Mouse (Mus musculus) ovary, adult 10 weeks (tissue): ENCODE results near the gene Spire2. TPM values are rescaled to one million over a fixed set of nuclear protein-coding genes. Genes with fewer than 3 reads are reported as not detected.

Source experiments
- polyA plus RNA-seq: library from polyadenylated mRNA; stranded (reverse); fragments of 350-450 nt; fragmentation: Illumina TruSeq; extraction: RNeasy Lipid Tissue Mini Kit (QIAGEN cat#74804); gene quantifications from one replicate; pipeline ENCODE4 v1.2.3, GENCODE M21; 2014

Spire2 gene
- polyA plus RNA-seq: not detected

DNA sequence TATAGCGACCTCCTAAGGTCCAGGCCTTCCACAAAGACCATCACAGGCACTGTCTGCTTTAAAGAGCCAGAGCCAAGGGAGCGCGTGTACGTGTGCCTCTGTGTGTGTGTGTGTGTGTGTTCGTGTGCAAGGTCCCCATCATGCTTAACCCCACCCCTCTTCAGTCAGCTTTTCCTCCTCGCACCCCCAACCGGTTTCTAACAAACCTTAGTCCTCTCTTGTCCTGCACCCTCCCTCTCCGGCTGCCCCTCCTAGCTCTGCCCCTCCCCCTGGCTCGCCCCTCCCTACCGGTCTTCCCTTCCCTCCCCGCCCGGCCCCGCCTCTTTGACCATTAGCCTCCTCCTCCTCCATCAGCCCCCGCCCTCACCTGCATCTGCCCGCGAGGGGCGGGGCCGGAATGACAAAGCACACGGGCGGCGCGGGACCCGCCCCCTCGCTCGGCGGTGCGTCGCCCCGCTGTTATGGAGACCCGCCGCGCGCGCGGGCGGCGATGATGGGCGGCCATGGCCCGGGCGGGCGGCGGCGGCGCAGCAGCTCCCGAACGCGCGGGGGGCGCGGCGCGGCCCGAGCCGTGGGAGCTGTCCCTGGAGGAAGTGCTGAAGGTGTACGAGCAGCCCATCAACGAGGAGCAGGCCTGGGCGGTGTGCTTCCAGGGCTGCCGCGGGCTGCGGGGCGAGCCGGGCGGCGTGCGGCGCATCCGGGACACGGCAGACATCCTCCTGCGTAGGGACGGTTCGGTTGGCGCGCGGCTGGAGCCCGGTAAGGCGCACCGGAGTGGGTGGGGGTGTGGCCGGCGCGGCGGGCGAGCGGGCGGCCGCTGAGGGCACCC, at the start of gene Spire2:
Gene Spire2 (plus strand): TSS at position 452 of the 829 bp plus-strand sequence.

DNA sequence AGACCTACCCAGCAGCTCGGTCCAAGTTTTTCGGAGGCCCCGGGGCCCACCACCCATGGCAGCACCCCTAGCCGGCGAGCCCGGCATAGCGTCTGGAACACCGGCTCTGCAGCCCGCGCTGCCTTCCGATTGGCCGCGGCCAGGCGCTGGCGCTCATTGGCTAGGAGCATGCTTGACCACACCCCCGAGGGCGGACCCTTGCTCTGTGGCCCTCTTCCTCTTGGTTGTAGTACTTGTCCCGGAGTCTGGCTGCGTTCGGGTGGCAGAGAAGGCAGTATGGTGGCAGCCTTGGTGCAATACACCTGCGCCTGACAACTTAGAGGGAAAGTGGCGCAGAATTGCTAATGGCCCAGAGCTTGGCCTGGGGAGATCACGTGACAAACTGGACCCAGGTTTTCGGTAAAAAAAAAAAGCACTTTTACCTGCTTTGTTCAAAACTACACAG, 14.0 kb upstream of the Spire2 start, which contains the start of gene Fanca:
Gene Fanca (minus strand): TSS at position 110 of the 445 bp plus-strand sequence.

DNA sequence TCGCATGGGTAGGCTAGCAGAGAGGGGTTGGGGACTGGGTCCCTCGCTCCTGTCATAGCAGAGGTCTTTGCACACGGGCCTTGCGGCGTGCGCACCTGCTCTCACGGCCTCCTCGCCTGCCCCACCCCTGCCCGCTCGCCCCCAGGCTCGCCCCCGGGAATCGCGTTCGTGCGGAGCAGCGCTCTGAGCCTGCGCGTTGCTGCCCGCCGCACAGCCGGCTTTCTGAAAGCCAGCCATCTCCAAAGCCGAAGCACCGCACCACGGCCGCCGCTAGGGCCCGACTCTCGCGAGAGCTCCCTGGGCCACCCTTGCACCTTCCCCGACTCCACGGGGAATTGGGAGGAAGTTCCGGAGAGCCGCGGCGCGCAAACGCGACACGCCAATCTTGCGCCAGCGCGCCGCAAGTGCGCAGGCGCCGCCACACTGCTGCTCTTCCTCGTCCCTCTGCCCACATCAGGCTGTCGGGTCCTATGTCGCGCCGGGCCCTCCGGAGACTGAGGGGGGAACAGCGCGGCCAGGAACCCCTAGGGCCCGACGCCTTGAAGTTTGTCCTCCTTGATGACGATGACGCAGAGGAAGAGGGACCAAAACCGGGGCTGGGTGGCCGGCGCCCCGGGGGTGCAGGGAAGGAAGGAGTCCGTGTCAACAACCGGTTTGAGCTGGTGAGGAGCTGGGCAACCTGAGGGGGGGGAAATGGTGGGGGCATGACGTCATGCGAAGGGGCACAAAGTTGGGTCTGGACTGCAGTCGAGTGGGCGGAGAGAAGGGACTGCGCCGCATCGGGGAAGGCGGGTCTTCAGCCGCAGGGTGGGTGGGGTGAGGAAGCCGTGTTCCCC, 41.1 kb downstream of the Spire2 start, which contains the start of gene Tcf25:
Gene Tcf25 (plus strand): TSS at position 351 of the 836 bp plus-strand sequence.

DNA sequence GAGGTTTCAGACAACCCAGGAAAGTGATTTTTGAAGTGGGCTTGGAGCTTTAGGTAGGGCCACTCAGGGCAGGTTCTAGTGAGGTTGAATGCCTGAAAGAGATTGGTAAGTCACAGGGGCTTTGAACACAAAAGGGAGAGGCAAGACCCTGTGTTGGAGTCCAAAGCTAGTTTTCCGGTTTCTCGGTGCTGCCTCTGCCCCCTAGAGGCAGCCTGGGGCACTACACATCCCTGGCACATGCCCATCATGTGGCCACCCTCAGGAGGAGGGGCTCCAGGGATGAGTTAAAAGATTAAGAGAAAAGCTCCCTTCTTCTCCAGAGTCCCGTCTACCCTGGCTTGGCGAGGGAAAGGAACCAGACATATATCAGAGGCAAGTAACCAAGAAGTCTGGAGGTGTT, 74.3 kb downstream of the Spire2 start, which contains the start of gene Mc1r:
Gene Mc1r (plus strand): TSS at position 322 of the 400 bp plus-strand sequence.

DNA sequence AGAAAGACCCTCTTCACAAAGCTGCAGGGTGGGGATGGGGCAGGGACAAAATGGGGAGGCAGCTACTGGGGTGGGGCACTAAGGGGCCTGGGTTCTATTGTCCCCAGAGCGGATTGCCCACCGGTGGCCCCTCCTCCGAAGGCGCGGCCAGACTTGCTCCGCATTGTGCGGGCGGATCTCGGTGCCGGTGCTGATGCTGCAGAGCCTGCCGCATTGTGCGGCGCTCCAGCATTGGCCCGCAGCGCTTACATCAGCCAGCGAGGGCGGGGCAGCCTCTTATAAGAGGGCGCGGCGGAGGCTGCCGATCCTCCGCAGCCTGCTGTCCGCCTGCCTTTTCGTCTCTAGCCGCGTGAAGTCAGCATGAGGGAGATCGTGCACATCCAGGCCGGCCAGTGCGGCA, 78.7 kb downstream of the Spire2 start, which contains the start of gene Tubb3:
Gene Tubb3 (plus strand): TSS at position 179 of the 400 bp plus-strand sequence.

Other genes with a start within 250 kb of the Spire2 start
- gene Rpl13, start 230.4 kb upstream of the Spire2 start, polyA plus RNA-seq: 52.1 TPM
- gene Cpne7, start 215.3 kb upstream of the Spire2 start, polyA plus RNA-seq: not detected
- 1.1 TPM for gene Sult5a1, start 174.4 kb upstream of the Spire2 start, polyA plus RNA-seq
- gene Dpep1, start 146.5 kb upstream of the Spire2 start, polyA plus RNA-seq: 1.4 TPM
- 3.4 TPM for gene Chmp1a, start 120.0 kb upstream of the Spire2 start, polyA plus RNA-seq
- gene Spata33, start 119.9 kb upstream of the Spire2 start, polyA plus RNA-seq: 2.8 TPM
- gene Cdk10, start 107.9 kb upstream of the Spire2 start, polyA plus RNA-seq: 1.3 TPM
- not detected for gene Spata2l, start 96.5 kb upstream of the Spire2 start, polyA plus RNA-seq
- gene Zfp276, start 78.5 kb upstream of the Spire2 start, polyA plus RNA-seq: 1.4 TPM
- gene Vps9d1, start 78.4 kb upstream of the Spire2 start, polyA plus RNA-seq: 1.2 TPM
- 0.97 TPM for gene Fanca, start 14.1 kb upstream of the Spire2 start, polyA plus RNA-seq
- gene Tcf25, start 41.0 kb downstream of the Spire2 start, polyA plus RNA-seq: 194 TPM
- not detected for gene Mc1r, start 74.4 kb downstream of the Spire2 start, polyA plus RNA-seq
- gene Tubb3, start 78.7 kb downstream of the Spire2 start, polyA plus RNA-seq: 1.1 TPM
- 2.8 TPM for gene Def8, start 90.8 kb downstream of the Spire2 start, polyA plus RNA-seq
- 6.4 TPM for gene Afg3l1, start 145.2 kb downstream of the Spire2 start, polyA plus RNA-seq
- gene Dbndd1, start 182.8 kb downstream of the Spire2 start, polyA plus RNA-seq: 0.31 TPM
- 3.4 TPM for gene Gas8, start 186.1 kb downstream of the Spire2 start, polyA plus RNA-seq